Mouse (Mus musculus) heart, embryonic 14.5 days (tissue): ENCODE data around the gene 1600002K03Rik. TPM values are rescaled to one million over a fixed set of nuclear protein-coding genes. Genes with fewer than 3 reads are reported as not detected.

ENCODE experiments used
- ATAC-seq: fragments of 200-750 bp; cut with Nextera tagmentation; 2 replicates; pipeline ENCODE4 v1.8.0; 2017; ENCODE audit warnings: low read depth, moderate TSS enrichment; ENCODE audit not compliant: insufficient number of reproducible peaks, insufficient read depth, low FRiP score
- H3K27ac ChIP-seq, 2 experiments: fragments of 200-500 bp in 1 of 2; fragments of 300-500 bp in 1 of 2; sonication (generic) in 1 of 2; replicated peaks in 1 of 2; 2 replicates each; pipeline ENCODE4 v1.5.1; 2012 to 2014; ENCODE audit warnings: low read depth in 2 of 2, low read length in 2 of 2, control low read depth in 1 of 2, mild to moderate bottlenecking in 1 of 2, mixed read lengths in 1 of 2; ENCODE audit not compliant: control insufficient read depth in 1 of 2, insufficient read depth in 1 of 2
- H3K27me3 ChIP-seq: fragments of 300-500 bp; sonication (generic); 2 replicates; pipeline ENCODE4 v1.6.1; 2014; ENCODE audit warnings: mild to moderate bottlenecking, low read length, control low read depth; ENCODE audit not compliant: control insufficient read depth, insufficient read depth
- H3K36me3 ChIP-seq: fragments of 300-500 bp; sonication (generic); 2 replicates; pipeline ENCODE4 v1.6.1; 2014; ENCODE audit warnings: mild to moderate bottlenecking, control low read depth, low read length, mixed read lengths; ENCODE audit not compliant: control insufficient read depth, insufficient read depth
- H3K4me1 ChIP-seq, 2 experiments: fragments of 200-500 bp in 1 of 2; fragments of 300-500 bp in 1 of 2; sonication (generic) in 1 of 2; 2 replicates each; pipeline ENCODE4 v1.6.1; 2012 to 2014; ENCODE audit warnings: low read length in 2 of 2, control low read depth in 1 of 2, mixed read lengths in 1 of 2; ENCODE audit not compliant: control insufficient read depth in 2 of 2, insufficient read depth in 2 of 2
- H3K4me2 ChIP-seq: fragments of 300-500 bp; sonication (generic); 2 replicates; pipeline ENCODE4 v1.6.1; 2014; ENCODE audit warnings: mild to moderate bottlenecking, low read length
- H3K4me3 ChIP-seq, 2 experiments: fragments of 200-500 bp in 1 of 2; fragments of 300-500 bp in 1 of 2; sonication (generic) in 1 of 2; 2 replicates each; pipeline ENCODE4 v1.5.1; 2012 to 2014; ENCODE audit warnings: low read length in 2 of 2, mild to moderate bottlenecking in 2 of 2, control low read depth in 1 of 2, low read depth in 1 of 2, moderate library complexity in 1 of 2; ENCODE audit not compliant: control insufficient read depth in 1 of 2, insufficient read depth in 1 of 2
- H3K9ac ChIP-seq: fragments of 300-500 bp; sonication (generic); 2 replicates; pipeline ENCODE4 v1.6.1; 2014; ENCODE audit warnings: mild to moderate bottlenecking, low read length
- H3K9me3 ChIP-seq: fragments of 300-500 bp; sonication (generic); 2 replicates; pipeline ENCODE4 v1.6.1; 2016; ENCODE audit warnings: low read length, control low read depth; ENCODE audit not compliant: control insufficient read depth
- WGBS: fragments of 180-500 bp; shearing (Covaris S2); extraction: QIAGEN DNeasy Blood & Tissue Kit; methylation state at CpG from one replicate; pipeline ENCODE4 v1.1.7; 2014; 5-methylcytosine and 5-hydroxymethylcytosine counted together
- polyA plus RNA-seq: library from polyadenylated mRNA; unstranded; fragments of >200 nt; fragmentation: Nextera tagmentation; extraction: Ambion mirVana; gene quantifications from 2 replicates; pipeline ENCODE4 v1.2.1, GENCODE M21; 2014

1600002K03Rik gene
- polyA plus RNA-seq, 1 experiment from 2014 or later: 11.1 TPM

DNA sequence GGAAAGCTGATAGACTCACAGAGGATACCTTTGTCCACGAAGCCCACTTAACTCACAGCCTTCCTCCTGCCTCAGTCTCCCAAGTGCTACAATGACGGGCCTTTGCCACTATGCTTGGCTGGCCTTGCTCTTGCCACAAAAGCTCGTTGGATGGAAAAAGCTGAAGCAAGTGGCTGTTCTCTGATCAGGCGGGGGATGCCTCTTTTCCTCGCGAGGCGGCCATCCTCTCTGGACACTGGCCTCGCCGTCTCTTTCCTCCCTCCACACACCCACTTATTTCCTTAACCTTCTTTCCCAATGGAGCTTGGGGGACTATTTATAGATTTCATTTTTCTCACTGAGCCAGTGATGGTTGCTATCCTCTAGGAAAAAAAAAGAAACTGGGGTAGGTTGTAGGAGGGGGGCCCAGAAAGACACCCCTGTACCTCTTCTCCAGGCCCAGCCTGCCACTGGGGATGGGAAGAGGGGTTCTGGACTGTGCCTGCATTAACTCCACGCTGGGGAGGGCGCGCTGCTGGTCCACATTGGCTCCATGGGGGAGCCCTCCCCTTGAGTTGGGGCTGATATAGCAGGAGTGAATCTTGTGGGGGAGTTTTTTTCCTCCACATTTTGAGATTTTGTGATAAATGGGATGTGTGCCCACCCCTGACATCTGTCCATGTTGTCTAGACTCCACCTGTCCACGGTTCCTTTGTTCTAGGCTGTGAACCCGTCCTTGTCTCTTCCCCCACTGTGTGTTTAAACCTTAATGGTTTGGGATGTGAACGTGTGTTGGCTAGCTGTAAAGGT, 15.4 kb upstream of the 1600002K03Rik start:
- Histone ChIP-seq H3K4me3 (no peak overlapping the region), H3K9ac (peak overlapping the region; percentile 22)
- ATAC-seq: no peak

GRCm38 (mm10) chr10:80158307-80158986, 14.3 kb upstream of the 1600002K03Rik start:
- Histone ChIP-seq H3K27ac (peak overlapping the region; percentile 80 to 99), H3K27me3 (no peaks in the 10 kb centered on the region), H3K9me3 (no peaks in the 10 kb centered on the region), H3K4me2 (peak overlapping the region; percentile 82), H3K4me1 (peaks cover 47 to 88% of the 10 kb centered on the region in 2 experiments), H3K9ac (peak overlapping the region; percentile 60), H3K36me3 (peaks cover 43% of the 10 kb centered on the region), H3K4me3 (no peak overlapping the region)
- ATAC-seq: 0 out of 2 replicates have a peak, but pooled peaks have one; percentile 2
- 12% methylated on average over 18 of the region's 18 CpGs for WGBS

More for the DNA sequence above, 15.4 kb upstream of the 1600002K03Rik start:
- Histone ChIP-seq H3K4me2 (no peak overlapping the region), H3K9me3 (no peaks in the 10 kb centered on the region), H3K4me1 (peaks cover 51 to 91% of the 10 kb centered on the region in 2 experiments), H3K36me3 (peaks cover 54% of the 10 kb centered on the region), H3K27ac (peak overlapping the region; percentile 8 to 99; a peak in 3 of 4 replicates), H3K27me3 (no peaks in the 10 kb centered on the region)
- WGBS: 54% methylated on average over 15 of the region's 15 CpGs

DNA sequence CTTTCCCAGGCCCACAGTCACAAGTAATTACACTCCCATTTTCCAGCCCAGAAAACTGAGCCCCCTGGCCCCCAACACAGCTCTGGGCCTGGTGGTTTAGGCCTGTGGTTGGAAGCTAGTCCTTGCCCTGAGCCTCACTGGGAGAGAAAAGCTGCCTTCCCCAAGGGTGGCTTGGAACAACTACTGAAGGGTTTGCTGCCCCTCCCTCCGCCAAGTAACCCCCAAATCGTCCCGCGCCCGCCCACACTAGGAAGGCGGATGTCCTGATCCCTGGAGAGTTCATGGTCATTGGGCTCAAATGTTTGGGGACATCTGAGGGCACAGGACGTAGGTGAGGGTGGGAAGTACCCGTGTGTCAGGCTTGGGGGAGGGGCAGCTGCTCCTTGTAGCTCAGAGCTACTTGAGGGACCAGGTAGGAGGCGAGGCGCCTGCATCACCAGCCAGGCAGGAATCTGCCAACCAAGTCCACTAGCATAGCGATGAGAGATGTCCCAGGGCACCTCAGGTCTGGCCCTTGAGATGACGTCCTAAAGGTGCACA, 13.7 kb upstream of the 1600002K03Rik start:
- H3K9ac ChIP-seq: peak overlapping the region; percentile 60
- H3K4me3 ChIP-seq: peak overlapping the region; percentile 43 to 46
- H3K27me3 ChIP-seq: no peaks in the 10 kb centered on the region
- peak overlapping the region; percentile 82 for H3K4me2 ChIP-seq
- peak overlapping the region; percentile 80 to 99 for H3K27ac ChIP-seq
- 10% methylated on average over 12 of the region's 12 CpGs for WGBS
- H3K36me3 ChIP-seq: peaks cover 36% of the 10 kb centered on the region
- 0 out of 2 replicates have a peak, but pooled peaks have one; percentile 0 for ATAC-seq
- H3K4me1 ChIP-seq: peaks cover 52 to 87% of the 10 kb centered on the region in 2 experiments
- no peaks in the 10 kb centered on the region for H3K9me3 ChIP-seq

DNA sequence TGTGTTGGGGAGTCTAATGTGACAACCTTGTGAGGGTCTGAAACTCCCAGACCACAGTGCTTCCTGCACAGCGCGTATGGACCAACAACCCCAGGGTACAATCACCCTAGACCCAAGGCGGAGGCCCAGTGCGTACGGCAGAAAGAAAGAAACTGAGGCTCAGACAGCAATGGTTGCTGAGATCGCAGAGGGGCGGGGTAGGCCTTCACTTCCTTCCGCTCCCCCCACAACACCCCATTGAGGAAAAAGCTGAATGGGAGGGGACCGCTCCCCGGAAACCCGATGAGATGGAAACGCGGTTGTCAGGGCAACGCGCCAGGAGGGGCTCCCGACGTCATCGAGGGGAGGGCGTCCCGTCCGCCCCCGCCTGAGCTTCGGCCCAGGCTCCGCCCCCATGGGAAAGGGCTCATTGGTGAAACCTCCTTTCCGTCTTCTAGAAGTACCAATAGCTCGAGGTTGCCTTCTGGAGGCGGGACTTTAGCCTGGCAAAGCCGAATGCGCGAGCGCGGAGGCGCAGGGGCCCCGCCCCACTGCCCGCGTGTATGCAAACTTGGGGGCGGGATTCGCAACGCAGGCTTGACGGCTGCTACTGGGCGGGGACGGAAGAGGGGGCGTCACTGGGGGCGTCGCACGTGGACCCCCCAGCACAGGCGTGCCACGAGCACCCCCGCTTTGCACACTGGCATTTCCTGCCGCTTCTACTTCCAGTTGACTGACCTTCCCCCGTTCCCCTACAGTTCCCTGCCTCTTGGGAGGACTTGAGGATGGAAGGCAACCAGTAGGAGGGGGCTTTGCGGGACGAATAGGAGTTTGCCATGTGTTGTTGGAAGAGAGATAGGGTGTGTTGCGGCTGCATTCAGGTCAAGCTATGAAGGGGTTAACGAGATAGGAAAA, 12.9 kb upstream of the 1600002K03Rik start:
- ATAC-seq: peak; percentile 76
- peak overlapping the region; percentile 76 for H3K9ac ChIP-seq
- under 1% methylated on average over 55 of the region's 55 CpGs for WGBS

DNA sequence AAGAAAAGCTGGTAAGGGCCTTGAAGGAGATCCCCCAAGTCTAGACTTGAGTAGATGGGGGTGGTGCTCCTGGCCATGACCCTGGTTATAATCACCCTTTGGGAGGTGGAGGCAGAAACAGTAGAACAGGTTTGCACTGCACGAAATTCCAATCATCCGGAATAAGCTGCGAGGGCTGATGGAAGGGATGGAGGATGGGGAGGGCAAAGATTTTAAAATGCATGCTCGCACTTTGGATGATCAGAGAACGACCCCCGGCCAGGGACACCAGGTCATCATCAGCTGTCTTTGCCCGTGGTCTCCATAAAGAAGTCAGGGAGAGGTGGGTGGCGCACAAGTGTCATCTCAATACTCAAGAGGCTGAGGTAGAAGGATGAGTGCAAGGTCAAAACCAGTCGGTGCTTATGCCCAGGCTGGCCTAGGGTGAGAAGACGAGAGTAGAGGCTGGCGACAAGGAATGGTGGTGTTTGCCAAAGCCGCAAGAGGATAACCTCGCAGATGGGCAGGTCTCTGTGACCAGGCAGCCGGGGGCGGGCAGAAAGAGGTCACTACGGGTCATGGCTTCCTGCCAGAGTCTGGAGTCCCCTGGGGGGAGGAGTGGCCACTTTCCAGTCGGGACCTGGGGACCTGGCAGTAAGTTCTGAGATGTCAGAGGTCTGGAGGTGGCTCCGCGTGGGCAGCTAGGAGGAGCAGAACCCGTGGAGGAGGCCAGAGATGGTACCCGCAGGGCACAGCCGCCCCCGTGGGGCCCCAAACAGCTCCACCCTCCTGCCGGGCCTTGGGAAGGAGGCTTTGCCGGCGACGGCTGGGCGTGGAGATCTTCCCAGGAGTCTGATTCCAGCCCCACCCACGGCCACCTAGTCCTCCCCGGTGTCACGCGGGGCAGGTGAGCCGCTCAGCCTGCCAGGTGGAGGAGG, 12.0 kb upstream of the 1600002K03Rik start:
- H3K4me2 ChIP-seq: peak overlapping the region; percentile 82
- H3K27ac ChIP-seq: peak overlapping the region; percentile 94 to 99
- H3K27me3 ChIP-seq: no peaks in the 10 kb centered on the region
- peak overlapping the region; percentile 76 for H3K9ac ChIP-seq
- H3K36me3 ChIP-seq: peaks cover 20% of the 10 kb centered on the region
- H3K9me3 ChIP-seq: no peaks in the 10 kb centered on the region
- ATAC-seq: no peak
- peaks cover 60 to 90% of the 10 kb centered on the region in 2 experiments for H3K4me1 ChIP-seq
- peak overlapping the region; percentile 38 to 43 for H3K4me3 ChIP-seq
- under 1% methylated on average over 33 of the region's 33 CpGs for WGBS

More for the DNA sequence above, 12.9 kb upstream of the 1600002K03Rik start:
- no peaks in the 10 kb centered on the region for H3K9me3 ChIP-seq
- H3K4me3 ChIP-seq: peak overlapping the region; percentile 43 to 46
- no peaks in the 10 kb centered on the region for H3K27me3 ChIP-seq
- peak overlapping the region; percentile 82 for H3K4me2 ChIP-seq
- H3K27ac ChIP-seq: peak overlapping the region; percentile 94 to 99
- H3K36me3 ChIP-seq: peaks cover 29% of the 10 kb centered on the region
- peaks cover 55 to 92% of the 10 kb centered on the region in 2 experiments for H3K4me1 ChIP-seq

GRCm38 (mm10) chr10:80161522-80162242, 11.1 kb upstream of the 1600002K03Rik start:
- H3K36me3 ChIP-seq: peaks cover 10% of the 10 kb centered on the region
- H3K27ac ChIP-seq: peak overlapping the region; percentile 81 to 99
- peak overlapping the region in 1 of 2 experiments; percentile 43; a peak in 2 of 4 replicates for H3K4me3 ChIP-seq
- 12% methylated on average over 7 of the region's 7 CpGs for WGBS
- peaks cover 62 to 90% of the 10 kb centered on the region in 2 experiments for H3K4me1 ChIP-seq
- no peaks in the 10 kb centered on the region for H3K27me3 ChIP-seq
- H3K9me3 ChIP-seq: no peaks in the 10 kb centered on the region
- no peak for ATAC-seq
- peak overlapping the region; percentile 76 for H3K9ac ChIP-seq
- peak overlapping the region; percentile 82 for H3K4me2 ChIP-seq
